Mouse (Mus musculus): ENCODE data around the gene Prox1.

DNA sequence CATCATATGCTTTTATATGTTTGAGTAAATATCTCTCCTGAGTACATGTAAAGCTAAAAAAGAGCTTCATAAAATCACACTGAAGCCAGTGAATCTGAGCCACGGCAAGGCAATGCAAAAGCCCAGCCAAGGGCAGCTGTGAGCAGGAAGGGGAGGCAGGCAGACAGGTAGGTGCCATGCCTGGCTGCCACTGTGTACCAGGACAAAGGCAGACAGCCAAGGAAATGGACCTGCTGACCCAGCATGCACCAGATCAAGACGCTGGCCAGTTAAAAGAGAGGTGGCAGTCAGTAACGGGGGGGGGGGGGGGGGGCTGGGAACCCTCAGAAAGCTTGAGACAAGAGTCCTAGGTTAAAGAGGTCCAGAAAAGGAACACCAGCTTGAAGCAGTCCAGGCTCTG lies 6.4 kb upstream of the Prox1 start:
- no peak for TF ChIP-seq CTCF (IDR thresholded peaks at IDR 0.05; ENCODE audit: insufficient read depth, low read depth, low read length)
- no peak for TF ChIP-seq POLR2A (IDR thresholded peaks at IDR 0.05; ENCODE audit: insufficient read depth, low read depth, low read length)

All from olfactory bulb, adult 2 months (tissue).